Mouse (Mus musculus) midbrain, embryonic 11.5 days (tissue): Measurements from ENCODE around the gene Ehd4. TPM values are rescaled to one million over a fixed set of nuclear protein-coding genes. Genes with fewer than 3 reads are reported as not detected.

Experiments used
- ATAC-seq: fragments of 200-750 bp; cut with Nextera tagmentation; 2 replicates; pipeline ENCODE4 v1.8.0; 2017; ENCODE audit warnings: moderate TSS enrichment, moderate library complexity; ENCODE audit not compliant: low FRiP score
- DNase-seq: peaks from one replicate; pipeline ENCODE4 v3.0.0; 2015; ENCODE audit warnings: low spot score; ENCODE audit errors: missing footprints
- H3K27ac ChIP-seq: fragments of 300-500 bp; sonication (generic); 2 replicates; pipeline ENCODE4 v1.5.1; 2014; ENCODE audit warnings: low read depth, low read length
- H3K27me3 ChIP-seq: fragments of 300-500 bp; sonication (generic); 2 replicates; pipeline ENCODE4 v1.6.1; 2014; ENCODE audit warnings: mild to moderate bottlenecking, low read length, moderate library complexity, mixed read lengths; ENCODE audit not compliant: control insufficient read depth, insufficient read depth
- H3K36me3 ChIP-seq: fragments of 300-500 bp; sonication (generic); 2 replicates; pipeline ENCODE4 v1.6.1; 2014; ENCODE audit warnings: mild to moderate bottlenecking, low read length, moderate library complexity, mixed read lengths; ENCODE audit not compliant: control insufficient read depth, insufficient read depth
- H3K4me1 ChIP-seq: fragments of 300-500 bp; sonication (generic); 2 replicates; pipeline ENCODE4 v1.6.1; 2014; ENCODE audit warnings: low read length; ENCODE audit not compliant: control insufficient read depth, insufficient read depth
- H3K4me2 ChIP-seq: fragments of 300-500 bp; sonication (generic); 2 replicates; pipeline ENCODE4 v1.6.1; 2014; ENCODE audit warnings: mild to moderate bottlenecking, moderate library complexity
- H3K4me3 ChIP-seq: fragments of 300-500 bp; sonication (generic); 2 replicates; pipeline ENCODE4 v1.5.1; 2014; ENCODE audit warnings: low read depth, low read length
- H3K9ac ChIP-seq: fragments of 300-500 bp; sonication (generic); 2 replicates; pipeline ENCODE4 v1.6.1; 2014; ENCODE audit warnings: low read length
- H3K9me3 ChIP-seq: fragments of 300-500 bp; sonication (generic); 2 replicates; pipeline ENCODE4 v1.6.1; 2016; ENCODE audit warnings: low read length; ENCODE audit not compliant: control insufficient read depth
- WGBS: fragments of 180-500 bp; shearing (Covaris S2); extraction: QIAGEN DNeasy Blood & Tissue Kit; methylation state at CpG from one replicate; pipeline ENCODE4 v1.1.7; 2014; 5-methylcytosine and 5-hydroxymethylcytosine counted together
- polyA plus RNA-seq: library from polyadenylated mRNA; unstranded; fragments of >200 nt; fragmentation: Nextera tagmentation; extraction: Ambion mirVana; gene quantifications from 2 replicates; pipeline ENCODE4 v1.2.1, GENCODE M21; 2014

The Ehd4 gene
- polyA plus RNA-seq, 1 experiment from 2014 or later: 10.2 TPM

DNA sequence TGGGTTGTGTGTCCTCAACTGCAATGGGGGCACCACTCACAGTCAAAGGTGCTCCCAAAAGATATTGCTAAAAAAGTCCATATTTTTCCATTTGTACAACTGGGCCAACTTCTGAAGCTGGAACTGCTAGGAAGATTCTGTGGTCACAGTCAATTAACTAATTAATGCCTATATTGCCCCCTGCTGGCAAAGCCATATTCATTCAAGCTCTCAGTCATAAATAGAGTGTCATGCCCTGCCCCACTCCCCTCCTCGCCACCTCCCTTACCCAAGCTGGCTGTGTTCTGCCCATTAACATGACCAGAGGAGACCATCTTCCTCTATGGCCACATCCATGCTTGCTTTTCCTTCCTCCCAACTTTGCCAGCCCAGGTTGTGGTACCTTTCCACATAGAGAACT is 16.3 kb upstream of the Ehd4 start:
- 72% methylated on average over 1 of the region's 1 CpGs for WGBS
- no peak for DNase-seq
- no peak overlapping the region for H3K4me2 ChIP-seq
- H3K4me3 ChIP-seq: no peak overlapping the region
- no peak overlapping the region for H3K9ac ChIP-seq
- H3K36me3 ChIP-seq: no peaks in the 10 kb centered on the region
- H3K27ac ChIP-seq: no peak overlapping the region
- H3K9me3 ChIP-seq: no peaks in the 10 kb centered on the region
- no peak for ATAC-seq
- H3K4me1 ChIP-seq: no peaks in the 10 kb centered on the region
- H3K27me3 ChIP-seq: no peaks in the 10 kb centered on the region

GRCm38 (mm10) chr2:120169382-120169781 is 15.0 kb upstream of the Ehd4 start:
- no peak overlapping the region for H3K4me2 ChIP-seq
- WGBS: 84% methylated on average over 3 of the region's 3 CpGs
- no peak for DNase-seq
- no peaks in the 10 kb centered on the region for H3K4me1 ChIP-seq
- H3K27me3 ChIP-seq: no peaks in the 10 kb centered on the region
- no peak overlapping the region for H3K27ac ChIP-seq
- H3K4me3 ChIP-seq: no peak overlapping the region
- H3K9ac ChIP-seq: no peak overlapping the region
- no peak for ATAC-seq
- no peaks in the 10 kb centered on the region for H3K9me3 ChIP-seq
- H3K36me3 ChIP-seq: no peaks in the 10 kb centered on the region

- Histone ChIP-seq H3K27me3 (no peaks in the 10 kb centered on the region), H3K36me3 (no peaks in the 10 kb centered on the region), H3K4me3 (no peak overlapping the region), H3K9me3 (no peaks in the 10 kb centered on the region), H3K4me1 (no peaks in the 10 kb centered on the region), H3K4me2 (no peak overlapping the region), H3K9ac (no peak overlapping the region), H3K27ac (no peak overlapping the region)
- ATAC-seq (no peak), DNase-seq (no peak)
- 89% methylated on average over 8 of the region's 8 CpGs for WGBS
Measured at GRCm38 (mm10) chr2:120167763-120168162, 13.4 kb upstream of the Ehd4 start.

- ATAC-seq (no peak), DNase-seq (no peak)
- 81% methylated on average over 10 of the region's 10 CpGs for WGBS
- H3K27me3 ChIP-seq: no peaks in the 10 kb centered on the region
- no peaks in the 10 kb centered on the region for H3K4me1 ChIP-seq
- H3K9me3 ChIP-seq: no peaks in the 10 kb centered on the region
- no peak overlapping the region for H3K4me2 ChIP-seq
- H3K36me3 ChIP-seq: no peaks in the 10 kb centered on the region
- H3K27ac ChIP-seq: no peak overlapping the region
- H3K9ac ChIP-seq: no peak overlapping the region
- no peak overlapping the region for H3K4me3 ChIP-seq
Measured at GRCm38 (mm10) chr2:120165474-120165873, 11.1 kb upstream of the Ehd4 start.

- Histone ChIP-seq H3K36me3 (no peaks in the 10 kb centered on the region), H3K9ac (no peak overlapping the region), H3K27ac (no peak overlapping the region), H3K4me3 (no peak overlapping the region), H3K27me3 (no peaks in the 10 kb centered on the region), H3K4me2 (no peak overlapping the region), H3K9me3 (no peaks in the 10 kb centered on the region), H3K4me1 (peaks cover 3% of the 10 kb centered on the region; the same call in 1 of the 2 replicates)
- ATAC-seq (no peak), DNase-seq (peak; percentile 51)
- 86% methylated on average over 2 of the region's 2 CpGs for WGBS
Measured at GRCm38 (mm10) chr2:120159434-120159833, 5.0 kb upstream of the Ehd4 start.

DNA sequence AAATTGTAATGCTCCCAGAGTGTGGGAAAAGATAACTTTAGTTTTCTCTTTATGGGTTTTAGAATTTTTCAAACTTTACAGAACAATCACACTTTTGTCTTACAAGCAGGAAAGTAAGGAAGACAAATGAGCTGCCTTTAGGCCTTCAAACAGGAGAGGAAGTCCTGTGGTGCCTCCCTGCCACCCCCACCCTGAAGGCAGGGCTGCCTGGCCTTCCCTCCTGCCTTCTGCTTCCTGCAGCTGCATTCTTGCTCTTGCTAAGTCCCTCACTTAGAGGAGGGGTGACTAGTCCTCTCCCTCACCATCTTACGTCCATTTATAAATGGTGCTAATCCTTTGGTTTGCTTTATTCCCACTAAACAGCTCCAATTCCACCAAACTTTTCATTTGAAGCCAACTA is 4.4 kb upstream of the Ehd4 start:
- peaks cover 4% of the 10 kb centered on the region; the same call in 1 of the 2 replicates for H3K4me1 ChIP-seq
- H3K4me3 ChIP-seq: no peak overlapping the region
- H3K27ac ChIP-seq: no peak overlapping the region
- 27% methylated on average over 1 of the region's 1 CpGs for WGBS
- H3K27me3 ChIP-seq: no peaks in the 10 kb centered on the region
- no peaks in the 10 kb centered on the region for H3K36me3 ChIP-seq
- no peak overlapping the region for H3K9ac ChIP-seq
- DNase-seq: peak; percentile 65
- no peak for ATAC-seq
- no peak overlapping the region for H3K4me2 ChIP-seq
- H3K9me3 ChIP-seq: no peaks in the 10 kb centered on the region

DNA sequence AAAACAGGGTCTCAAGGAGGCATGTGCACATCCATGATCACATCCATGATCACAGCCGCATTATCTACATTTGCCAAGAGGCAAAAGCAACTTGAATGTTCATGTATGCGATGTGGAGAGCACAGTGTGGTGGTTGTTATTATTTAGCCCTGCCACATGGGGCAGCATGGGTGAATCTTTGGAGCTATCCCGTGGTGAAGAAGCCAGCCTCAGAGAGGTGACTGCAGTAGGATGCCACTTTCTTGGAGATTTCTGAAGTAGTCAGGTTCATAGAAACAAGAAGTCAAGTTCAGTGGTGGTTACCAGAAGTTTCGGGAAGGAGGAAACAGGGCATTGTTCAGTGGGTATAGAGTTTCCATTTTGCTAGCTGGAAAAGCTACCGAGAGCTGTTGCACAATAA is 3.6 kb upstream of the Ehd4 start:
- 52% methylated on average over 5 of the region's 5 CpGs for WGBS

GRCm38 (mm10) chr2:120157606-120158005 is 3.2 kb upstream of the Ehd4 start:
- peak; percentile 17 for DNase-seq

More for the DNA sequence above, 3.6 kb upstream of the Ehd4 start:
- no peak overlapping the region for H3K4me3 ChIP-seq
- H3K4me2 ChIP-seq: no peak overlapping the region
- peak; percentile 81 for DNase-seq
- H3K36me3 ChIP-seq: no peaks in the 10 kb centered on the region
- H3K27me3 ChIP-seq: no peaks in the 10 kb centered on the region
- H3K9ac ChIP-seq: no peak overlapping the region
- H3K9me3 ChIP-seq: no peaks in the 10 kb centered on the region
- H3K4me1 ChIP-seq: peaks cover 6% of the 10 kb centered on the region; the same call in 1 of the 2 replicates
- no peak for ATAC-seq
- H3K27ac ChIP-seq: no peak overlapping the region

GRCm38 (mm10) chr2:120153586-120154360 is 633 bp downstream of the Ehd4 start:
- no peaks in the 10 kb centered on the region for H3K36me3 ChIP-seq
- no peak overlapping the region for H3K27ac ChIP-seq
- H3K9me3 ChIP-seq: no peaks in the 10 kb centered on the region
- peak overlapping the region; percentile 62 for H3K9ac ChIP-seq
- H3K4me1 ChIP-seq: peaks cover 6% of the 10 kb centered on the region; the same call in 1 of the 2 replicates
- WGBS: 5% methylated on average over 38 of the region's 38 CpGs
- DNase-seq (peak; percentile 94), ATAC-seq (no peak)
- no peaks in the 10 kb centered on the region for H3K27me3 ChIP-seq
- H3K4me3 ChIP-seq: peak overlapping the region; percentile 56
- peak overlapping the region; percentile 98 for H3K4me2 ChIP-seq

More at GRCm38 (mm10) chr2:120157606-120158005, 3.2 kb upstream of the Ehd4 start:
- Histone ChIP-seq H3K4me3 (no peak overlapping the region), H3K27ac (no peak overlapping the region), H3K4me1 (peaks cover 6% of the 10 kb centered on the region; the same call in 1 of the 2 replicates), H3K9ac (no peak overlapping the region), H3K36me3 (no peaks in the 10 kb centered on the region), H3K4me2 (no peak overlapping the region), H3K27me3 (no peaks in the 10 kb centered on the region), H3K9me3 (no peaks in the 10 kb centered on the region)
- no peak for ATAC-seq
- WGBS: 74% methylated on average over 2 of the region's 2 CpGs
